Mouse (Mus musculus) megakaryocyte progenitor cell, adult 5-6 weeks (primary cell): ENCODE data around the gene Pex7. TPM values are rescaled to one million over a fixed set of nuclear protein-coding genes. Genes with fewer than 3 reads are reported as not detected.
A peak's percentile ranks its signal among the peaks of the same experiment; 100 is the strongest.

Experiments
- ATAC-seq: replicated peaks from 2 replicates; pipeline ENCODE4 v1.8.0; 2016; ENCODE audit warnings: mild to moderate bottlenecking, moderate TSS enrichment, inconsistent platforms; ENCODE audit not compliant: poor library complexity
- total RNA-seq, 2 experiments: library from RNA; stranded (forward) in 1 of 2; stranded (reverse) in 1 of 2; fragments of 157-497, 149-512 nt in 1 of 2; fragments of 200-1000 nt in 1 of 2; gene quantifications; 2 replicates each; pipeline versions ENCODE4 v1.2.3 to v1.2.4; 2015 to 2017

The Pex7 gene
- 44.3 and 56.4 TPM in 2 replicates for total RNA-seq (2015)
- total RNA-seq (2017), result 24.8 and 29.7 TPM in 2 replicates

- peak; percentile 96 for ATAC-seq
Measured at GRCm38 (mm10) chr10:19907246-19907804, at the start of gene Pex7. Gene Pex7 (minus strand): TSS chr10:19907689.

DNA sequence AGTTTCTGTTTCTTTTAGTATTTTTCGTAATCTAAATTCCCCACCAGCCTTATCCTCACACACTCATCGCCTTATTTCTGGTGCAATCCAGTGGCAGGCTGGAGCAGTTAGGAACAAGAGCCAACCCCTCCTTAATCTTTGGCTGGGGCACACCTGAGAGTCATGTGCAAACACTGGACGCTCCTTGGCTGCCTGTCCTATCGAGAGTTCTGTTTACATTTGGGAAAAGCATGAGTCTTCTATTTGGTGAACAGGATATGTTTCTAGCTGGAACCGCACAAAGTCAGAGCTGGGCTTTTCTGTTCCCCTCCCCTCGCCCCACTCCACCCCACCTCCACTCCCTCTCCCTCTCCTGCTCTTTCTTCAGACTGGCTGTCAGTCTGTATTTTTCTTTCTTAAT is 49.3 kb upstream of the Pex7 start:
- no peak for ATAC-seq

- ATAC-seq, result no peak
Measured at GRCm38 (mm10) chr10:19955817-19956216, 48.3 kb upstream of the Pex7 start.

DNA sequence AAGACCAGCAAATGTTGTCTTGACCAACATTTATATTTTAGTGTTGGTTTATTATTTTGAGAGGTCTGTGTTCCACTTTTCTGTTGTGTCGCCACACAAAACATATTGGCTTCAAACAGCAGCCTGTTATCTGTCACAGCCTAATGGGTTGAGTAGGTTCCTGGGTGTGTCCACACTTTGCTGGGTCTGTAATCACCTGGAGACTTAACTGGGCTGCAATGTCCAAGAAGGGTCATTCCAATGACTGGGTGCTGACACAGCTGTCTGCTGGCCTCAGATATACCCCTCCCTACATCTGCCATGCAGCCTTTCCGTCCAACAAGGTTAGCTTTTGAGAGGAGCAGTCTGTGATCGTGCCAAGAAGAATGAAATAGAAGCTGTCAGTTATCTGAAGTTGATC is 47.1 kb upstream of the Pex7 start:
- peak; percentile 23; the same call in 1 of the 2 replicates for ATAC-seq

DNA sequence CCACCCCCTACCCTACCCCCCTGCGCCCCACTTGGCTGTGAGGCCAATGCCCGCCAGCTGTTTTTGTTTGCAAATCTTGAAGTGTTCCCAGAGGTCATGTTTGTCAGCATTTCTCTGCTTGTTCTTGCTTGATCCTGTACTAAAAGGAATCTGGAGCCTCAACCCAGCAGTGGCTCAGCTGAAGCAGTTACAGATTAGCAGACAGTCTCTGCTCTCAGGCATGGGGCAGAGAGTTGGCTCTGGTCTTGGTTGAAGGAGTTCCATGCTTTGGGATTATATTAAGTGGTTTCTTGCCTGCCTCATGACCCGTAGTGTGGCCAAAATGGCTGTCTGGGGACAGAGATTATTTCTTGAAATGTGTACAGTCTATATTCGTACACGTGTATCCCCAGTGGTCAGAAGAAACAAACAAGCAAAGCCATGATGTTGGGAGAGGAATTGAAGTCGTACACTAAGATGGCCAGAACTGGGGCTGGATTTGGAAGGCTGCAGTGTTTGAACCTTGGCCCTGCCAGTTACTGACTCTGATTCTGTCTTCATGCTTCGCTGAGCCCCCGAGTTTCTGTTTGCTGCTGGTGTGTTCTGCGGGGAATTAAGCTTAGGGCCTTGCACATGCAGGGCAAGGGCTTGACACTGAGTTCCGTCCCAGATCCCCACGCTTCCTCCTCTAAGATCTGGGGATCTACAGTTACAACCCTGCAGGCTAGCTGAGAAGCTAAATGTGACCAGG is 45.7 kb upstream of the Pex7 start:
- no peak for ATAC-seq

DNA sequence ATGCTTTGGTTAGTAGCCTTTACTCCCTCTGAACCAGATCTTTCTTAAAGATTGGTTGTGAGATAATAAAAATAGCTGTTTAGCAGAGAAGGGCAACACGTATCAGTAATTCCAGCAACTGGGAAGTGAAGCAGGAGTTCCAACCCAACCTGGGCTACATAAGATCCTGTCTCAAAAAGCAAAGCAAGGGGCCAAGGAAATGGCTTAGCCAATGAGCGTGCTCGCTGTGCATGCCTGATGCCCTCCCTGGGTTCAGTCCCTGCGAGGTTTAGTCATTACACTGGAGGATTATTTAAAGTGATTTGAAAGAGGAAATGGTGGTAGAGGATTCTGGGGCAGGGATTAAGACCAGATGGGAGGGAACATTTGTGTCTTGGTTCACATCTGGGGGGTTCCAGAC is 41.6 kb upstream of the Pex7 start:
- ATAC-seq, result no peak

GRCm38 (mm10) chr10:19948381-19948780 is 40.9 kb upstream of the Pex7 start:
- ATAC-seq, result no peak

GRCm38 (mm10) chr10:19947901-19948300 is 40.4 kb upstream of the Pex7 start:
- ATAC-seq, result no peak

GRCm38 (mm10) chr10:19947441-19947840 is 40.0 kb upstream of the Pex7 start:
- no peak for ATAC-seq

DNA sequence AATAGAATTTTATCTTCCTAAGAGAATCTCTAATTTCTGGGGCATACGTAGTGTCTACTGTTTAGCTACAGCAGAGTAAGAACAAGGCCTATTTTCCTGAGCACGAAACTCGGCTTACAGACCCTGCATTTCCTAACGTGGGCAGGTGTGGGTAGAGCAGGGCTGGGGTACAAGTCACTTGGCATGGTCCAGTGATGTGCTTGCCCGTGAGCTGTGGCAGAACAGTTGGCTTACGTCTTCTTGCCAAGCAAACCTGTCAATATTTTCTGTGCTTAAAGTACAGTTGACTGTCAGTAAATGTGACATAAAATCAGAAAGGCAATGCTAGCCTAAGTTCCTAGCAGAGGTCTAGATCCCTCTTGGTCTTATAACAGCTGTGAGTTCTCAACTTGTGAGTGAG is 39.2 kb upstream of the Pex7 start:
- no peak for ATAC-seq

DNA sequence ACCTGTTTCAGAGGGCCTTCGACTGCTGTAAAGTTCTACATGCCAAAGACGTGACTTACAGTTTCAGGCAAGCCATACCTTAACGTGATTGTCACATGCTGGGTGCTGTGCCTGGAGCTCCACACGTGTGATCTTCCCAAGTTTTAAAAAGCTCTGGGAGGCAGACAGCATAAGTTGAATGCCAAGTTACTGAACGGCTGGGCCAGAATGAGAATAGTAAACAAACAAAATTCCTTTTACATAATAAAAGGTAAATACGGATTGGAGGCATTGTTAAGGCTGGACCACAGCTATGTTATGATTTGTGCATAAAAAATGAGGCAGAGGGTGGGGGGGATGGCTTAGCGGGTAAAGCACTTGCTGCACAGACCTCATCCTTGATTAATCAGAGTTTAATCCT is 38.2 kb upstream of the Pex7 start:
- no peak for ATAC-seq

GRCm38 (mm10) chr10:19942621-19943020 is 35.1 kb upstream of the Pex7 start:
- no peak for ATAC-seq

DNA sequence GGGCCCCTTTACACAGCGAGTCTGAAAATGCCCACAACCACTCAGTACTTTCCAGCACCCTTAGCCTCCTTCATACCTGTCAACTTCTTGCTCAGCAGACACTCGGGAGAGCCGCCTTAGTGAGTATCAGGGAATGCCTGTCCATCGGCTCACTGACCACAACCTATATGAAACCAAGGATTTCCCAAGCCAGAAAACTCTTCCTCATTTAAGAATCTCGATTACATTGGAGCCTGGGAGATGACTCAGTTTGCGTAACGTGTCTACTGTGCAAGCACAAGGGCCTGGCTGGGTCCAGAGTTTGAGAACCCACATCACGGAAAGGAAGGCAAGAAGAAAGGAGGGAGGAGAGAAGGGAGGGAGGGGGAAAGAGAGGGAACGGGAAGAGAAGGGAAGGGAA is 34.4 kb upstream of the Pex7 start:
- peak; percentile 45 for ATAC-seq

DNA sequence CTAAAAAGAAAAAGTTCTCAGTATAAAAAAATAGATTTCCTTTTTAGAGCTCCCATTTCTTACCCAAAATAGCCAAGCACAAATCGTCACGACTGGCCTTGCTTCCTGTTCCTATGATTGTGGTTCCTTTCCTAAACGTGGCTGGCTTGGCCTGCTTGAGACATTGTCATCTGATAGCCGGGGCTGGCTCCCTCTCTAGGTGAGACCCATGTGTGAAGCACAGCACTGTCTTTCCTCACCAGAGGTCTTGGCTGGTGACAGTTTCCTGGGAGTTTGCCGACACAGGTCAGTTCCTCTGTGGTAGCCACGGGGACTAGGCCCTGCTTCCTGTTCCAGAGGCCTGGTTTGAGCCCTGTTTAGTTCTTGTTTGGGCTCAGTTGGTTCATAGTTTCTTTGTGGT is 33.6 kb upstream of the Pex7 start:
- peak; percentile 73 for ATAC-seq

DNA sequence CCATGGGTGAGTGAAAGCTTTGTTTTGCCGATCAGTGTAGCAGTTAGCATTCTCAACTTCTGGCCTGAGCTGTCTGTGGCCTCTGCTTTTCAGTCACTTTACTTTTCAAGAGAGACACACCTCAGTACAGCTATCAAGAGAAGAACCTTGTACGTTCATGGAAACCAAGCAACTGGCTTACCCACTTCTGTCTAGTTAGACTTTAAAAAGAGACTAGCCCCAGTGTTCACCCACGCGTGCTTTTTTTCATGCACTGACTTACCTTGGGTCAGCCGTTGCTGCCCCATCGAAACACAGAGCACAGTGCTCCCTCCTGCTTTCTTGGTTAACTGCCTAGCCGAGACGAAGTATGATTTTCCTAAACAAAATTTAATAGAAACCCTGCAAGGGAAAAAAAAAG is 33.1 kb upstream of the Pex7 start:
- no peak for ATAC-seq

- no peak for ATAC-seq
Measured at GRCm38 (mm10) chr10:19940127-19940526, 32.6 kb upstream of the Pex7 start.

- peak; percentile 75 for ATAC-seq
Measured at GRCm38 (mm10) chr10:19939282-19939705, 31.8 kb upstream of the Pex7 start.

DNA sequence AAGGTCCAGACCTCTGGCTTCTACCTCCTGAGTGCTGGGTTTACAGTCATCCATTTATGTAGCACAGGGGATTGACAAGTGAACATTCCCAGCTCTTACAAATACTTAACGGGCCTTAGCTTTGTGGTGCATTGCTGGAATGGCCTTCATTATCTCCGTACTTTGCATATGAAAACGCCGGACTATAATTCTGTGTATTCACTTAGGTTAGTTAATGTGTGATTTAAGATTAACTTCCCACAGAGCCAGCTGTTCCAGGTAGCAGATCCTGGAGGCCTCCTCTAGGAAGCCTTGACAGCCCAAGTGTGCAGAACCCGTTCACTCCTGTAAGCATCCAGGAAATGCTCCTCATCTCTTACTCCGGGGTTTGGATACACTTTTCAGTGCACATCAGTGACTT is 31.2 kb upstream of the Pex7 start:
- ATAC-seq, result no peak

GRCm38 (mm10) chr10:19936961-19937708 is 29.6 kb upstream of the Pex7 start:
- ATAC-seq, result no peak

GRCm38 (mm10) chr10:19935821-19936367 is 28.4 kb upstream of the Pex7 start:
- ATAC-seq, result no peak

GRCm38 (mm10) chr10:19935295-19935623 is 27.8 kb upstream of the Pex7 start:
- no peak for ATAC-seq
